Mouse (Mus musculus) granulocyte monocyte progenitor cell, adult 5-6 weeks (primary cell): Measurements from ENCODE around the gene Hax1. TPM values are rescaled to one million over a fixed set of nuclear protein-coding genes. Genes with fewer than 3 reads are reported as not detected.

Experiments used
- ATAC-seq: replicated peaks from 2 replicates; pipeline ENCODE4 v1.8.0; 2016; ENCODE audit warnings: mild to moderate bottlenecking, moderate TSS enrichment, inconsistent platforms; ENCODE audit not compliant: poor library complexity, severe bottlenecking
- total RNA-seq, 2 experiments: library from RNA; stranded (forward) in 1 of 2; stranded (reverse) in 1 of 2; fragments of 200-712, 200-1000 nt in 1 of 2; fragments of >200 nt in 1 of 2; fragmentation: Nextera tagmentation in 1 of 2; gene quantifications; 2 replicates each; pipeline ENCODE4 v1.2.3; 2014 to 2017

Gene Hax1
- total RNA-seq (2014; fragmentation: Nextera tagmentation) (117 and 123 TPM in 2 replicates), total RNA-seq (2017) (86.2 and 87.3 TPM in 2 replicates)

GRCm38 (mm10) chr3:89998612-89999054 is at the start of gene Hax1:
Gene Hax1 (minus strand): TSS chr3:89998780.
- ATAC-seq: peak; percentile 93

GRCm38 (mm10) chr3:90036263-90036662 is 37.7 kb upstream of the Hax1 start:
- ATAC-seq: no peak

GRCm38 (mm10) chr3:90034653-90035052 is 36.1 kb upstream of the Hax1 start:
- ATAC-seq: no peak

- ATAC-seq: peak; percentile 25; the same call in 1 of the 2 replicates
Observed at GRCm38 (mm10) chr3:90016626-90017025, 18.0 kb upstream of the Hax1 start.

GRCm38 (mm10) chr3:90010291-90010690 is 11.7 kb upstream of the Hax1 start:
- no peak for ATAC-seq

GRCm38 (mm10) chr3:90004091-90004796 is 5.7 kb upstream of the Hax1 start:
- ATAC-seq: no peak

GRCm38 (mm10) chr3:89999830-90000229 is 1.2 kb upstream of the Hax1 start:
- peak; percentile 20 for ATAC-seq

- ATAC-seq: no peak
Observed at GRCm38 (mm10) chr3:89999090-89999489, 510 bp upstream of the Hax1 start.

- peak; percentile 42 for ATAC-seq
Observed at GRCm38 (mm10) chr3:89997791-89998495, 637 bp downstream of the Hax1 start.

GRCm38 (mm10) chr3:89994807-89995515 is 3.6 kb downstream of the Hax1 start:
- ATAC-seq: no peak

- peak; percentile 87 for ATAC-seq
Observed at GRCm38 (mm10) chr3:89987822-89988221, 10.8 kb downstream of the Hax1 start.

GRCm38 (mm10) chr3:89987211-89987610 is 11.4 kb downstream of the Hax1 start:
- ATAC-seq: peak; percentile 65

- ATAC-seq: no peak
Observed at GRCm38 (mm10) chr3:89982426-89982825, 16.2 kb downstream of the Hax1 start.

- no peak for ATAC-seq
Observed at GRCm38 (mm10) chr3:89976859-89977258, 21.7 kb downstream of the Hax1 start.

GRCm38 (mm10) chr3:89968509-89968908 is 30.1 kb downstream of the Hax1 start:
- ATAC-seq: no peak

GRCm38 (mm10) chr3:89966946-89967345 is 31.6 kb downstream of the Hax1 start:
- ATAC-seq: no peak

GRCm38 (mm10) chr3:89965972-89966371 is 32.6 kb downstream of the Hax1 start:
- ATAC-seq: no peak

GRCm38 (mm10) chr3:89965557-89965956 is 33.0 kb downstream of the Hax1 start:
- ATAC-seq: no peak

GRCm38 (mm10) chr3:89963926-89964739 is 34.4 kb downstream of the Hax1 start:
- ATAC-seq: peak; percentile 50

- ATAC-seq: peak; percentile 20
Observed at GRCm38 (mm10) chr3:89963221-89963763, 35.3 kb downstream of the Hax1 start, which contains the start of gene Atp8b2. Gene Atp8b2 (minus strand): TSS chr3:89963508.
